In genomic region chr16:11133476-11134347, GRCm38 (mm10) we compare ENCODE assay signal across 7 mouse cellular contexts. TPM values are rescaled to one million over a fixed set of nuclear protein-coding genes. Genes with fewer than 3 reads are reported as not detected.
DNase-seq lines count a peak whose midpoint lies in the region; ATAC-seq and TF ChIP-seq lines count a peak whose summit lies in the region.

No protein-coding gene starts in this region.

- H3K4me2 ChIP-seq in forebrain, embryonic 13.5 days = peak overlapping the region; percentile 80
- H3K4me2 ChIP-seq in midbrain, postnatal 0 days (ENCODE audit: low read depth, low read length, poor library complexity, severe bottlenecking) = peak overlapping the region; percentile 77

- H3K36me3 ChIP-seq in liver, adult 2 months (ENCODE audit: control insufficient read depth, insufficient read depth, low read length) = peaks cover 18% of the 10 kb centered on the region
- H3K36me3 ChIP-seq in forebrain, embryonic 13.5 days (ENCODE audit: poor library complexity, severe bottlenecking) = peaks cover 16% of the 10 kb centered on the region
- peaks cover 11% of the 10 kb centered on the region for H3K36me3 ChIP-seq in midbrain, postnatal 0 days (ENCODE audit: insufficient read depth, low read length)

- peak overlapping the region; percentile 75 for H3K4me3 ChIP-seq in liver, adult 2 months (ENCODE audit: insufficient read depth, low read depth, low read length)
- peak overlapping the region; percentile 89 for H3K4me3 ChIP-seq in forebrain, embryonic 13.5 days
- H3K4me3 ChIP-seq in midbrain, postnatal 0 days (ENCODE audit: low read depth, low read length) = peak overlapping the region; percentile 81

- H3K4me1 ChIP-seq in liver, adult 2 months (ENCODE audit: control insufficient read depth, insufficient read depth, low read length) = peaks cover 18% of the 10 kb centered on the region
- peaks cover 25% of the 10 kb centered on the region for H3K4me1 ChIP-seq in forebrain, embryonic 13.5 days
- H3K4me1 ChIP-seq in midbrain, postnatal 0 days (ENCODE audit: insufficient read depth, low read length) = peaks cover 6% of the 10 kb centered on the region; the same call in 1 of the 2 replicates

- TF ChIP-seq POLR2A in liver, adult 2 months (IDR thresholded peaks at IDR 0.05; ENCODE audit: extremely low read depth, insufficient read depth, low read length) = no peak
- no peak for TF ChIP-seq POLR2A in brain, embryonic 14.5 days (IDR thresholded peaks at IDR 0.05; ENCODE audit: borderline replicate concordance, extremely low read depth, insufficient read depth, insufficient read length, poor library complexity, severe bottlenecking)

- no peaks in the 10 kb centered on the region for H3K9me3 ChIP-seq in forebrain, embryonic 13.5 days (replicated peaks)
- no peaks in the 10 kb centered on the region for H3K9me3 ChIP-seq in midbrain, postnatal 0 days (ENCODE audit: low read length)

- TF ChIP-seq CTCF in liver, adult 2 months (IDR thresholded peaks at IDR 0.05; ENCODE audit: low read depth, low read length) = no peak
- no peak for TF ChIP-seq CTCF in brain, embryonic 14.5 days (IDR thresholded peaks at IDR 0.05; ENCODE audit: borderline replicate concordance, extremely low read depth, insufficient read depth, insufficient read length)
- TF ChIP-seq CTCF in midbrain, postnatal 0 days (IDR thresholded peaks at IDR 0.05) = no peak

- under 1% methylated on average over 34 of the region's 34 CpGs for WGBS in liver, adult 2 months
- 1% methylated on average over 34 of the region's 34 CpGs for whole genome bisulfite sequencing in forebrain, embryonic 13.5 days
- WGBS in midbrain, postnatal 0 days = under 1% methylated on average over 33 of the region's 34 CpGs

- DNase-seq in liver, adult 2 months (ENCODE audit: extremely low read depth, low read depth, low spot score) = peak; percentile 67
- DNase-seq in liver = no peak
- DNase-seq in brain, embryonic 14.5 days (ENCODE audit: low read depth) = peak; percentile 14
- peak; percentile 26 to 27 for DNase-seq in layer of hippocampus, postnatal 14 days (ENCODE audit: low spot score in 2 of 2)
- peak; percentile 8 for DNase-seq in midbrain, postnatal 0 days (ENCODE audit: low spot score)
- DNase-seq in gastrocnemius, postnatal 10 days = no peak

- H3K27ac ChIP-seq in liver, adult 2 months (replicated peaks; ENCODE audit: insufficient read depth, low read depth, low read length) = peak overlapping the region; percentile 84
- H3K27ac ChIP-seq in forebrain, embryonic 13.5 days = peak overlapping the region; percentile 84
- peak overlapping the region; percentile 82 for H3K27ac ChIP-seq in midbrain, postnatal 0 days (ENCODE audit: low read depth, low read length)

- H3K9ac ChIP-seq in liver, adult 2 months (ENCODE audit: low read depth, low read length) = peak overlapping the region; percentile 91
- peak overlapping the region; percentile 92 for H3K9ac ChIP-seq in forebrain, embryonic 13.5 days
- H3K9ac ChIP-seq in midbrain, postnatal 0 days (replicated peaks; ENCODE audit: low read length, poor library complexity, severe bottlenecking) = peak overlapping the region; percentile 93

- peaks cover 14% of the 10 kb centered on the region; the same call in 1 of the 2 replicates for H3K79me2 ChIP-seq in liver, adult 2 months (ENCODE audit: control insufficient read depth, insufficient read depth, low read length)

- ATAC-seq in forebrain, embryonic 13.5 days = no peak; the same call in 1 of the 2 replicates
- ATAC-seq in midbrain, postnatal 0 days (ENCODE audit: low FRiP score) = 0 out of 2 replicates have a peak, but pooled peaks have one; percentile 1

- no peaks in the 10 kb centered on the region for H3K27me3 ChIP-seq in liver, adult 2 months (ENCODE audit: control insufficient read depth, insufficient read depth, low read length)
- H3K27me3 ChIP-seq in forebrain, embryonic 13.5 days = no peaks in the 10 kb centered on the region
- H3K27me3 ChIP-seq in midbrain, postnatal 0 days (ENCODE audit: insufficient read depth, low read length) = no peaks in the 10 kb centered on the region

RNA-seq across cellular contexts. Expression of gene Txndc11, which starts 0.7 kb away (rescaled TPM):
- total RNA-seq in liver, adult 2 months (2014; rRNA removed) = 12.1 and 12.4 TPM in 2 replicates
- polyA plus RNA-seq in liver, adult 2 months (2012; rRNA removed) = 23.6 and 26.5 TPM in 2 replicates
- polyA plus RNA-seq in brain, embryonic 14.5 days (2012; rRNA removed) = 26.6 and 28.2 TPM in 2 replicates
- polyA plus RNA-seq in forebrain, embryonic 13.5 days (2015; fragmentation: Nextera tagmentation; extraction: Ambion mirVana) = 26.0 and 26.4 TPM in 2 replicates
- 10 to 100 TPM; 31.3 to 37.4 TPM for total RNA-seq in layer of hippocampus, postnatal 14 days (2021)
- 46.4 and 48.4 TPM in 2 replicates for total RNA-seq in midbrain, postnatal 0 days (2014; rRNA removed)
- polyA plus RNA-seq in midbrain, postnatal 0 days (2015; fragmentation: Nextera tagmentation; extraction: Ambion mirVana) = 25.4 and 30.5 TPM in 2 replicates
- 10 to 100 TPM in 1 of 2 experiments, 1 to 10 TPM in 1; 9.3 to 14.1 TPM for total RNA-seq in gastrocnemius, postnatal 10 days (2021)

RNA-seq across cellular contexts. Expression of gene Zc3h7a, which starts 42.5 kb away (rescaled TPM):
- 45.2 and 56.8 TPM in 2 replicates for total RNA-seq in liver, adult 2 months (2014; rRNA removed)
- polyA plus RNA-seq in liver, adult 2 months (2012; rRNA removed) = 17.7 and 25.3 TPM in 2 replicates
- polyA plus RNA-seq in brain, embryonic 14.5 days (2012; rRNA removed) = 113 and 127 TPM in 2 replicates
- polyA plus RNA-seq in forebrain, embryonic 13.5 days (2015; fragmentation: Nextera tagmentation; extraction: Ambion mirVana) = 75.4 and 79.6 TPM in 2 replicates
- 10 to 100 TPM; 75.6 to 78.0 TPM for total RNA-seq in layer of hippocampus, postnatal 14 days (2021)
- 33.3 and 63.4 TPM in 2 replicates for total RNA-seq in midbrain, postnatal 0 days (2014; rRNA removed)
- polyA plus RNA-seq in midbrain, postnatal 0 days (2015; fragmentation: Nextera tagmentation; extraction: Ambion mirVana) = 35.6 and 40.9 TPM in 2 replicates
- total RNA-seq in gastrocnemius, postnatal 10 days (2021) = 10 to 100 TPM; 26.9 to 45.7 TPM

Comparison
In these comparisons a context has a peak if more than half of its experiments do, and no peak if none do; other contexts are left out.
1. DNase-seq: peak in liver, adult 2 months (single experiment), brain, embryonic 14.5 days (single experiment), layer of hippocampus, postnatal 14 days (2 of 2) and midbrain, postnatal 0 days (single experiment); none in liver (single experiment) and gastrocnemius, postnatal 10 days (single experiment).
2. Peak in every context shown above with its lines, with median percentiles within 50 percentile points of each other: H3K27ac ChIP-seq, H3K4me3 ChIP-seq and H3K9ac ChIP-seq.